Mouse (Mus musculus) urinary bladder, adult 2 months (tissue): Measurements from ENCODE around the gene Glrx5. TPM values are rescaled to one million over a fixed set of nuclear protein-coding genes. Genes with fewer than 3 reads are reported as not detected.

Source experiments
- DNase-seq: peaks from one replicate; pipeline ENCODE4 v3.0.0; 2022; ENCODE audit warnings: low spot score
- polyA plus RNA-seq: library from polyadenylated mRNA; depleted of rRNA; stranded (reverse); fragments of >200 nt; gene quantifications from 2 replicates; pipeline ENCODE4 v1.2.3, GENCODE M21; 2012

Gene Glrx5
- polyA plus RNA-seq, 1 experiment = 53.9 TPM

DNA sequence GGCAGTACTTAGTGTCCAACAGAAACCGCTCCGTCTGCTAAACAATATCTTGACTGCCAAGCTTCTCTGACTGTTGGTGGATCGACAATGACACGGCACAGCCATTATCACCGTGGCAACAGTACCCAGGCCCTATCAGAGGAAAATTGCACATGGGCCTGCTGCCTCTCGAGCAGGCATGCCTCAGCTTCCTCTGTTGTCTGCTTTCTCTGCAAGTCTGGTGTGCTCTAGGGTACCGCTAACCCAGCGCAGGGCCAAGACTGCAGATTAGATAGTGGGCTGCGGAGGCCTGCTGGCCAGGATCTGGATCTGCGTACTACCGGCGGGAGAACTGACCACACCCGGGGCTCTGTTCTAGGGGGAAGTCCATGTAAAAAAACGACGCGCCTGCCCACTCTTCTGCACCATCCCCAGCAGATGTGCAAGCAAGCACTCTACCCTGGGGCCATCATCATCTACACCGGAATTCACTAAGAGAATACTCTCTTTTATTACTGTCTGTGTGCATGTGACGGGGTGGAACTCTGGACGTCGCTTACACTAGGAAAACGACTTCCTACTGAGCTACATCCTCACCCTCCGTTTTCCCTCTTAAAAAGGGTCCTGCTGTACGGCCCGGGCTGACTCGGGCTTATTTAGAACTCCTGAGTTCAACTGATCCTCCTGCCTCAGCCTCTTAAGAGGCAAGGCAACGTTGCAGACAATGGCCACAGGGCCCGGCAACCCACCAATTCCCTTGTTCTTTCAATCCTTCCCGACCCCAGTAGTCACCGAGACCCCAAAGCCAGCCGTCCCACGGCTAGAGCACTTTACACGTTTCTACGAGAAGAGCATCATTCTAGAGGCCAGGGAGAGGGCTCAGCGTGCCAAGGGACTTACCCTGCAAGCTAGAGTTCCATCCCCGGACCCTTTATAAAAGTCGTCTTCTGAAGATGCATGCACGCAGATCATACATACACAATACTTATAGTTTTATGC, 1.1 kb upstream of the Glrx5 start:
- no peak for DNase-seq

DNA sequence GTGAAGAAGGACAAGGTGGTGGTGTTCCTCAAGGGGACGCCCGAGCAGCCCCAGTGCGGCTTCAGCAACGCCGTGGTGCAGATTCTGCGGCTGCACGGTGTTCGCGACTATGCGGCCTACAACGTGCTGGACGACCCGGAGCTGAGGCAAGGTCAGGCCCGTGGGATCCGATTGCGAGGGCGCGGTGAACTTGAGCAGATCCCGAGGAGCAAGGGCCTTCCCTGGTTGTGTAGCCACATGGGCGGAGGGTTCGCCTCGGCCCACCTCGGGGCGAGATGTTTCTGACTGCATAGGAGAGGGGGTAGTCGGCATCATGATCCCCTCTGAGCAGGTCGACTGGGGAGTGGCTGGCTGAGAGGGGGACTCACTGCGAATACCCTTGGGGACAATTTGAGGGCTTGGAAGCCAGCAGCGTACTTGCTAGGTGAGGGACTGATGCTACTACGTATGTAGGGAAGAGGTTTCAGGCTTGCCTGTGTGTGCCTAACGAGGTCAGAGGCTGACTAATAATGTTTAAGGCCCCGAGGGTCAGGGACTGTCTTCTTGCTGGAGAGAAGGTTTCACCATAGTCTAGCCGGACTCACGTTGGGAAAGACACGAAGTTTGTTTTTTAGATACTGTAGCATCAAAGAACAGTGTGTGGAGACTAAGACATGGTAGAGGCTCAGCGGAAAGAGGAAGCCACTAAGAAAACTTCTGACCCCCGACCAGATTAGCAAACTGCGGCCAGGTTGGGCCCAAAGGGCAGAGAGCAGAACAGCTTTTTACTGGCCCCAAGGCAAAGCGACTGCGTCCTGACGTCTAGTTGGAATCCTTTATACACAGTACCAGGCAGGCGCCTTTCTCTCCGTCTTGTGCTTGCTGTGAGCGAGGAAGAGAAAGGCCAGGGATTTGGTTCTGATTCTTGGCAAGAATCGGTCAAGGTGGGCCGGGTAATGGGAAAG, 616 bp downstream of the Glrx5 start:
- no peak for DNase-seq

DNA sequence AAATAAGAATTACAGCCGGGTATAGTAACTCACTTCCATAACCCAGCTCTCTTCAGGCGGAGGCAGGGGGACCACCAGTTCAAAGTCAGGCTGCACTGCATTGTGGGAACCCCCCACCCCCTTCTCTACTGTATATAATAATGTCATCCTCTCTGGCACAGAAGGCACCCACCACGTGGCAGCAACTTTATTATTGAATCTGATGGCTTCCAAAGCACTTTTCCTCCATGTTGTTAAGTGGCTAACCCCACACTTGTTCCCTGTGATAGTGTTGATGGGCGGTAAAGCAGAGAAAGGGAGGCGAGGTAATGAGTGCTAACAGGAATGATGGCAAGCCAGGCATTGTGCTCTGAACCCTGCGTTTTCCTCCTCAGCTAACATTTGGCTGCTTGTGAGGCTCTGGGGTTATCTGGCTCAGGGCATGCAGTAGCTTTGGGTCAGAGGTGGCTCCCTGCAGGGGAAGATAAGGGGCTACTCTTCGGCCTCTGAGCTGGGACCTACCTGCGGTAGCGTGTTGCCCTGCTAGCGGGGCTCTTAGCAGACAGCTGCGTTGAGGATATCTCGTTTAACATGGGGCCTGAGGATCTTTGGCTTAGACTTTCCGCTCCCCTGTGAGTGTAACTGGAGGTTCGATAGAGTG, 1.8 kb downstream of the Glrx5 start:
- DNase-seq = no peak

DNA sequence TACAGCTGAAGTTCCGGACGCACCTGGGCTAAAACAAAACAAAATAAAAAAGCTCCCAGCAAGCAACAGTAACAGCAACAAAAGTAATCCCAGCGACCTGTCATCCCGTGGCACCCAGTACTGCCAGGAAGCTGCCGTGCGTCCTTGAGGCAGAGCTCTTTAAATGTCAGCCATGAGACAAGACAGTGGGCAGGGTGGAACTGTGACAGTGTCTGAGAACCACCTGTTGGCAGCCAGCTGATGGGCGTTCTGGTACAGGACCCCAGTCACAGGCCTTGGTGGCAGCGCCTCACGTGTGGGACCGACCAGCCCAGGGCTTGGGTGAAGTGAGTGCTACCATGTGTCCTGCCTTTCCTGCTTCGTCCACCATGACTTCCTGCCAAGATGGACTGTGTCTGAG, 5.7 kb downstream of the Glrx5 start:
- DNase-seq = no peak

DNA sequence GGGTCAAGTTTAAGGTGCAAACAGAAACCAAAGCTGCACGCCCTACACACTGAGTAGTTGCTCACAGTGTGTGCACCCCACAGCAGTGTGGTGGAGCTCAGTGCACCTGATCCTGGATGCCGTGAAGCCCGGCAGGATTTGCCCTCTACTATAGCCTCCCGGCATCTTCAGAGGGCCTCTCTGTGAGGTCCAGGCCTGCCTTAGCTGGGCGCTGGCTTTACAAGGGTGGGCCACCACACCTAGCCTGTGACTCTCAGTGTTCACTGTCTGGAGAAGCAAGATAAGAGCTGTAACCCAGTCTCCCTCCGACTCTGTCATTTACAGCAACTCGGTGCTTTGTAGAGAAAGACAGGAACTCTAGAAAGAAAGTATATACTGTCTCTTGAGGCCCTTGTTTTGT, 6.4 kb downstream of the Glrx5 start:
- DNase-seq = no peak

DNA sequence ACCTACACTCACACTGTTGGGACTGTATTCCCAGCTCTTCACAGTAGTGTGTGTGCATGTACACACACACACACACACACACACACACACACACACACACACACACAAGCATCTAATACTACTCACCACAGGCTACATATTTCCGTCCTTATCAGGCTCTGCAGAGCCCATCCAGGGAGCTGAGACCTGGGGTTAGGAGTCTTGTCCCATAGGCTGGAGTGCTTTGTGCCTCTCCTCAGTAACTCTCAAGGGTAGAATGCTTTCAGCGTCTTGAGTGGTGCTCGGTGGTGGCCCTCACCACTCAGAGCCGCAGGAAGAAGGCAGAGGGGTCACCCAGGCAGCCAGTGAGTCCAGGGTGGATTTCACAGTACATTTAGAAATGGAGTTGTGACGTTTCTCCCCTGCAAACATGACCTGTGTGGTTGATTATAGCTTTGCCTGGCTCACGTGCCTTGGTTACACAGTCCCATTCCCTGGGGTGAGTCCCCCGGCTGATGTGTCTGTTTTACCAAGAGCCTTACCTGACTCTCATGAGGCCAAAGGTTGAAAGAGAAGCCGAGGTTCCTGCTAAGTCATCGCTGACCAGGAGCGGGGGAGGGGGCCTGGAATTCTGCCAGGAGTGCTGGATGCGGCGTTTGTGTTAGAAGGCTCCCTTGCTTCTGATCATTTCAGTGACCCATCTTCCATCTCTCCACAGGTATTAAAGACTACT, 7.2 kb downstream of the Glrx5 start:
- no peak for DNase-seq

DNA sequence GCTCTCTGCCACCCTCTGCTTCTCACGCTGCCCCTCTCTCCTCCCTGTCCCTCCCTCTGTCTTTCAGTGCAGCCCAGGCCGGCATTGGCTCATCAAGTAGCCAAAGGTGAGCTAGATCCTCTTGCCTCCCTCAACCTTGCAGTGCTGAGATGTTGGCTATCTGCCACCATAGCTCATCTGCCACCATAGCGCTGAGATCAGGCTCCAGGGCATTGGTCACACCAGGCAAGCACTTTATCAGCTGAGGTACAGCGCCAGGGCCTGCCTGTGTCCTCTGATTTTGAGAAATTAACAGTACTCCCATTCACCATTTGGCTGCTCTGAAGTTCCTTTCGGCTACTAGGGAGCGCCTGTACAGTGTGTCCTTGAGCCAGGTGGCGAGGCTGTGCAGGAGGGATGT, 8.5 kb downstream of the Glrx5 start:
- no peak for DNase-seq

DNA sequence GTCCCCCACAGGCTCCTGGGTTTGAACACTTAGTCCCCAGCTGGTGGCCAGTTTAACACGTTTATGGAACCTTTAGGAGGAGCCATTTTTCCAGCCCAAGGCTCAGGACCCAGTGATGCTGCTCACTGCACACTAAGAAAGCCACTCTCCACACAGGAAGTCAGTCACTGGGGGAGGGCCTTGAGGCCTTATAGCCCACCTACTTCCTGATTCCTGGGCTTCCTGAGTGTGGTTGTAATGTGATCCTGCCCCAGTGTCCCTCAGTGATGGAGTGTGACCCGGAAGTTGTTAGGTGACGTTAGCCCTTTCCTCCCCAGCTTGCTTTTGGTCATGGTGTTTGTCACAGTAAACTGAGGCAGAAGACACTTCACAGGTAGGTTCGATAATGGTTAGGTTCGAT, 10.6 kb downstream of the Glrx5 start:
- DNase-seq = no peak

DNA sequence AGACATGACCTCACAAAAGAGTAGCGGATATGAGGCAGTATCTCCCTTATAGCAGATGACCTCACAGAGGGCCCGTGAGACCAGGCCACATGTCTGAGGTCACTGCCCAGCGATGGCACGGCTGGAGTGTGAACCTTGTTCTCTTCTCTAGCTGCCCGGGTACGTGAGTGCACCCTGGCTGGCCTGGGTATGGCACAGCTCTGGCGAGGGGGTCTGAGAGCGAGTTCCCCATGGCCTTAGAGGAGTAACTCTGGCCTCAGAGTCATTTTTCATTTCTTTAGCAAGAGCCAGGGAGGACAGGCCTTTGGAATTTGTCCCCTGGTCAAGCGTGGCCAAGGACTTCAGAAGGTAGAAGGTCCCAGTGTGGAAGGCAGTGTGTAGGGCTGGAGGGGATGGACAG, 12.3 kb downstream of the Glrx5 start:
- no peak for DNase-seq

DNA sequence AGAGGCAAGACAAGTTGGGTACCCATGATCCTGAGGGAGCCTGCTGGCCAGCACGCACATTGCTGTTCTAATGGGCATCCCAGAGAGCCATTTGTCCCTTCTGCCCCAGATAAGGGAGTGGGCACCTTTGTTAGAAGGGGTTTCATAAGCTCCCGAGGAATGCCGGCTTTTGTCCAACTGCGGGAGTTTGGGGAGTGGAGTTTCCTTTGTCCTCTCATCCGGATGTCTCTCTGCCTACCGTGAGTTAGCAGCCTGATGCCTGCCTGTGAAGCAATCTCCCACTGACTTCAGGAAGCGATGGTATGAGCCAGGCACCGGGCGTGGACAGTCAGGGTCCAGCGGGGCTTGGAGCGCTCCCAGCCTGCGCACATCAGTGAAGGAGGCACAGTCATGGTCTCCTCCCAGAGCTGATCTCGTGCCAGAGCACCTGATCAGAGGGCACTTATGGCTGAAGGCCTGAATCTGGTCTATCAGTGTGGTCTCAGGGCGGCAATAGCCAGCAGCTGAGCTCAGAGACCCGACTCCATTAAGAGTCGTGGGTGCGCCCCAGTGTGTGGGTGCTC, 15.9 kb downstream of the Glrx5 start:
- no peak for DNase-seq

DNA sequence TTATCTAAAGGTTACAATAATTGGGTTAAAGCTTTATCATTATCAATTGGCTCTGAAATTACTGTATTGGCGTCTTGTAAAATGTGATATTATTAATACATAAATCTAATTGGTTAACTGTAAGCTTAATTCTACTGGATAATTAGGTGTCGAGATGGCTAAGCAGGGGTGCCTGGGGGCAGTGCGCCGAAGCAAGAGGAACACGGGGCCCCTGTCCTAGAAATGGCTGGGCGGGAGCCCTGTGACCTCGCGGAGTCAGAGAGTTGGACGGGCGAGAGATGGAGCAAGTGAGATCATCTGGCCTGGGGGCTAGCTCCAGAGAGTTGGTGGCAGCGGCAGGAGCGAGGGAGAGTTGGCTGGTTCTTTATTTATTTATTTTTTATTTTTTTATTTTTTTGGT, 17.3 kb downstream of the Glrx5 start:
- no peak for DNase-seq

DNA sequence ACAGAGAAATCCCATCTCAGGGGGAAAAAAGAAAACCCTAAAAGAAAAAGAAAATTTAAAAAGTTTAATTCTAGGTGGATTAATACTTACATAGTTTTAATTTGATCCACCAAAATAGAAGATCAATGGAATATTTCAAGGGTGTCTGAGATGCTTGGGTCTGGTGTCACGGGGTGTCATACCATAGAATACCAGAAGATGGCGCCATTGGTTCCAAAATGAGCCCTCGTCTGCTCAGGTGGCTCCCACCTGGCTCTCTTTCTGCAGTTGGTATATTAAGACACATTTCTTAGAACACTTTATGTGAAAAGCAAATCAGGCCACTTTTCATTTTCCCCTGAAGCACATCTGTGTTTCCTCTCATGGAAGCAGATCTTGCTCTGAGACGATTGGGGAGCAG, 18.4 kb downstream of the Glrx5 start:
- no peak for DNase-seq

DNA sequence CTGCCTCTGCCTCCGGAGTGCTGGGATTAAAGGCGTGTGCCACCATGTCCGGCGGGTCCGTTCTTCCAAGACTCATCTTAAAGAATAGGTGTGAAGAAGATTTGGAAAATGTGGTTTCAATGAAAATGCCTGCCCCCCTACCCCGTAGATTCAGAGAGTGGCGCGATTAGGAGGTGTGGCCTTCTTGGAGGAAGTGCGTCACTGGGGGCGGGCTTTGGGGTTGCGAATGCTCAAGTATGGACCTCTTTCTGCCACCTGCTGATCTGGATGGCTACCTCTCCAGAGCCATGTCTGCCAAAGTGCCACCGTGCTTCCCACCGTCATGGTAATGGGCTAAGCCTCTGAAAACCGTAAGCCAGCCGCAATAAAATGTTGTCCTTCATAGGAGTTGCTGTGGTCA, 21.6 kb downstream of the Glrx5 start:
- no peak for DNase-seq

DNA sequence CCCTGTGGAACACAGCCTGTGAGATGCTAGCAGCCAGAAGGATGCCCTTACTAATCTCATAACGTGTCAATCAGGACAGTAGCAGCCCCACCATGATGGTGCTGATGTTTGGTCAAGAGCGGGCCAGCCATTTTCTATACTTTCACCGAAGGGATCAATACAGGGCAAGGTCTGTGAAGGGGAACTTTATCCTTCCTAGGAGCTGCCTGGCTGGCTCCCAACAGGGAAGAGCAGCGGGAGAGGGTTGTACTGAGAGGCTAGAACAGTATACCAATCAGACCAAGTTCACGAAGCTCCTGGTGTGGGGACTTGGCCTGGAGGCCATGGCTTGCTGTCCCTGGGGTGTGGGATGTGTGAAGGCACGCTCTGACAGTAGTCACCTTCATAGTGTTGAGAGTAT, 22.8 kb downstream of the Glrx5 start:
- DNase-seq = no peak

DNA sequence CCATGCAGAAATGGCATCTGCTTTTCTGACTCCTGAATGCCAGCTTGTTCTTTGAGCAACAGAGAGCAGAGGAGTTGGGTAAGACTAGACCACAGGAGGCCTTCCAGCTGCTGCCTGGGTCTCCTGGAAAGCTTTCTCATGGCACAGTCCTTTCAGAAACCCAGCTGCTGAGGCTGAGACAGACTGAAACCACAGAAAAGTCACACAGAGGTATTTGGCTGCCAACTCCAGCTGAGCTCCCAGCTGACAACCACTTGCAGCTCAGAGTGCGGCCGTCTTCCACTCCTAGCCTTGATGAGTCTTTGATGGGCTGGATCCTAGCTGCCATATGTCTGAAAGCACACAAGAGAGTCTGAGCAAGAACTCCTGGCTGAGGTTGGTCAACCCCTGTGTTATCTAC, 27.5 kb downstream of the Glrx5 start:
- no peak for DNase-seq

DNA sequence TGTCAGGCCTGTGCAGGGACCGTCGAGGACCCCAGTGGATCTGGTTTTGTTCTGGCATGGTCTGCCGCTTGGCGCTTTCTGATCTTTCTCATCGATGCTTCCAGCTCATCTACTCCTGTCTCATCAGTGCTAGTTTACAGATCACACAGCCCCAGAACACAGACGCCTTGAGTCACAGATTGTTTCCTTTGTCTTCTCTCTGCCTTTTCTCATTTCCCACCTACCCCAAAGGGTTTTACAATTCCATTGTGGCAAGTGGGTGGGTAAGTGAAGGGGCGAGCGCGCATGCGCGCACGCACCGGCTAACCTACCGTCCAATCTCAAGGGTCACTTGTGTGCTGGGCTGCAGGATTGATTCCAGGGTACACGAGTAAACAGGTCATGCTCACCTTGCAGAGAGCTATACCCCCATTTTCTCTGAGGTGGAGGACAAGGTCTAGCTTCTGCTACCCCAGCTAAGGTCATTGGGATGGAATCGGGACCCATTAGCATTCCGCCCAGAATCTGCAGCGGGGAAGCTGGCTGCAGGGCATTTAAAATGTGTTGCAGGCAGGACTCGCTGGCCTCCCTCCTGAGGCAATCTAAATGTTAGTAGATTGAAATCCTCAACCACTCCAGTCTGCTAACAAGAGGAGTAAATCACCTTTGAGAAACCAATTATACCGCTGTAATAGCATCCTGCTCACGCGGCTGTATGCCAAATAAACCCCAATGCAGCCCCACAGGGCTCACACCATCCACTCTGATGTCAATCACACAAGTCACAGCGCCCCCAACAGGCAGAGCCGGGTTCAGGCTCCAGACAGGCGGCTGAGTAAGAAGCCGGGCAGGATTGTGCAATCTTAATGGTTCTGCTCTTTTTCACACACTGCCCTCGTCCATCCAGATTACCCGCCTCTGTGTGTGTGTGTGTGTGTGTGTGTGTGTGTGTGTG, 31.0 kb downstream of the Glrx5 start:
- DNase-seq = no peak

DNA sequence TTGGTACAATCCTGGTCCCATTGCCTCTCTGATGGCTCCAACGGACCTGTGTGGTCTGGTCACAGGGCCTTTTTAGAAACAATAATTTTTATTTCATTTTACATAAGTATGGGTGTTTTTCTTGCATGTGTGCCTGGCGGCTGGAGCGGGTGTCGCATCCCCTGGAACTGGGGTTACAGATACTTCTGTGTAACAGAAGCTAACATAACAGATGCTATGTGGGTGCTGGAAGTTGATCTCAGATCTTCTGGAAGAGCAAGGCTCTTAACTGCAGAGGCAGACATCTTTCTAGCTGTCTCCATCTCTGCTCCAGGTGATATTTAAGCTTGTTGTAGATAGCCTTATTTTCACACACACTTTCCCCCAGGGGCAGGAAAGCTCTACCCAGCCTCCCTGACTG, 31.7 kb downstream of the Glrx5 start:
- DNase-seq = no peak

DNA sequence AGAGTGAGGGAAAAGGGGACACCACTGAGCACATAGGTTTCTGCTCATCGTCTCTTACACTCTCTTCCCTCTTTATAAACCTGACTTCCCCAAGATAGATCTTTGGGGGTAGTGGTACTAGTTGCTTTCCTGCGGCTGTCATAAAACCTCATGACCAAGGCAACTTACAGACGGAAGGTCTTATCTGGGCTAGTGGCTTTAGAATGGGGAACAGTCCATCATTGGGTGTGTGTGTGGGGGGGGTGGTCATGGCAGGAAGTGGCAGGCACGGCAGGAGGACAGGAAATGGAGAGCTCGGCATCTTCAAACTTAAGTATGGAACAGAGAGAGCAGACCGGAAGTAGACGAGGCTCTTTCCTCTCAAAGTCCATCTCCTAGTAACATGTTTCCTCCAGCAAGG, 32.6 kb downstream of the Glrx5 start:
- no peak for DNase-seq

DNA sequence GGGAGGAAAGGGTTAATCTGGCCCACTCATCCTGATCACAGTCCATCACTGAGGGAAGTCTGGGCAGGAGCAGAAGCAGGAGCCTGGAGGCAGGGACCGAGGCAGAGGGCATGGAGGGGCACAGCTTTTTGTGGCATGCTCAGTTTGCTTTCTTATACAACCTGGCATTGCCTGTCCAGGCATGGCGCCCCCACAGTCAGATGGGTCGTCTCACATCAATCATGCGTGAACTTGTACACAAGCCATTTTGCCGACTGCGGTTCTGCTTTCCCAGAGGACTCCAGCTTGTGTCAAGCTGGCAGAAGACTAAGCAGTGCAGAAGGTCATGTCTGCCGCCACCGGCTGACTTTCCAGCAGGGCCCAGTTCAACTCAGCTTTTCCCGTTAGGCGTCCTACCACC, 34.0 kb downstream of the Glrx5 start:
- no peak for DNase-seq

DNA sequence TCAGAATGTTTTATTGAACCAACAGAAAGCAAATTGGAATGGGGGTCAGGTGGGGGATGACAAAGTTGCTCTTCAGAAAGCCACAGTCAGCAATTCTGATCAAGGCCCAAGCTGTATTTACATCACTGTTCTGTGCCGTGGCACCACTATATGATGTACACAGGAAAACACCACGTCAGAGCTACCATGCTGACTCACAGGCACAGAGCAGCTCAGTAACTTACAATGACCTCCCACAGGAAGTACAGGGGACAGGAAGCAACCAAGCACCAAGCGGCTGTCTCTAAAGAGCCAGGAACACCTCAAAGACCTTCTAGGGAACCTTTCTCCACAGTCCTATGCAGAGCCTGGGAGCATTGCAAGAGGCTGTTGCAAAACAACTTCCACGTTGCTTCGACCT, 36.4 kb downstream of the Glrx5 start:
- DNase-seq = no peak
